Mouse (Mus musculus): ENCODE data around the gene Olfr700.
"Not testable (repeated sequence)": the region's sequence is repeated elsewhere in the genome, so short reads cannot be mapped to it uniquely, and the experiment has no call there.

Olfr700 gene

GRCm38 (mm10) chr7:106808734-106809133 is at the start of gene Olfr700:
Olfr700 (minus strand) TSS chr7:106808834.
- no peak for DNase-seq (ENCODE audit: low spot score)

GRCm38 (mm10) chr7:106843060-106843459 is 34.4 kb upstream of the Olfr700 start, which contains the start of gene Olfr703:
Olfr703 (plus strand) TSS chr7:106843360.
- no peak for DNase-seq (ENCODE audit: low spot score)

GRCm38 (mm10) chr7:106833793-106834192 is 25.2 kb upstream of the Olfr700 start, which contains the start of gene Olfr702:
Olfr702 (minus strand) TSS chr7:106833893.
- DNase-seq (ENCODE audit: low spot score): no peak

GRCm38 (mm10) chr7:106818414-106818813 is 9.8 kb upstream of the Olfr700 start:
- no peak for DNase-seq (ENCODE audit: low spot score)

GRCm38 (mm10) chr7:106815775-106816174 is 7.1 kb upstream of the Olfr700 start:
- DNase-seq (ENCODE audit: low spot score): no peak

GRCm38 (mm10) chr7:106813829-106814228 is 5.2 kb upstream of the Olfr700 start, which contains the start of gene Olfr701:
Olfr701 (plus strand) TSS chr7:106814129.
- DNase-seq (ENCODE audit: low spot score): no peak

- no peak for DNase-seq (ENCODE audit: low spot score)
Observed at GRCm38 (mm10) chr7:106793098-106793497, 15.5 kb downstream of the Olfr700 start, which contains the start of gene Olfr699. Olfr699 (minus strand) TSS chr7:106793198.

GRCm38 (mm10) chr7:106788330-106788729 is 20.3 kb downstream of the Olfr700 start:
- DNase-seq (ENCODE audit: low spot score): no peak

GRCm38 (mm10) chr7:106761008-106761407 is 47.6 kb downstream of the Olfr700 start:
- DNase-seq (ENCODE audit: low spot score): not testable (repeated sequence)

- no peak for DNase-seq (ENCODE audit: low spot score)
Observed at GRCm38 (mm10) chr7:106758800-106759199, 49.8 kb downstream of the Olfr700 start.

All from lung, postnatal 25 days (tissue).